Mouse (Mus musculus) large intestine, adult 2 months (tissue): ENCODE results near the gene Rgl1. TPM values are rescaled to one million over a fixed set of nuclear protein-coding genes. Genes with fewer than 3 reads are reported as not detected.
"Not testable (repeated sequence)": the region's sequence is repeated elsewhere in the genome, so short reads cannot be mapped to it uniquely, and the experiment has no call there.

Experiments
- DNase-seq: peaks from one replicate; pipeline ENCODE4 v3.0.0-alpha.2; 2012; ENCODE audit warnings: low read depth, low spot score
- WGBS: fragments of 180-500 bp; shearing (Covaris S2); methylation state at CpG from one replicate; pipeline ENCODE4 v1.1.7; 2018; 5-methylcytosine and 5-hydroxymethylcytosine counted together
- polyA plus RNA-seq: library from polyadenylated mRNA; depleted of rRNA; stranded (reverse); fragments of >200 nt; gene quantifications from 2 replicates; pipeline ENCODE4 v1.2.3, GENCODE M21; 2012

Gene Rgl1
- polyA plus RNA-seq, 1 experiment = 4.2 TPM

DNA sequence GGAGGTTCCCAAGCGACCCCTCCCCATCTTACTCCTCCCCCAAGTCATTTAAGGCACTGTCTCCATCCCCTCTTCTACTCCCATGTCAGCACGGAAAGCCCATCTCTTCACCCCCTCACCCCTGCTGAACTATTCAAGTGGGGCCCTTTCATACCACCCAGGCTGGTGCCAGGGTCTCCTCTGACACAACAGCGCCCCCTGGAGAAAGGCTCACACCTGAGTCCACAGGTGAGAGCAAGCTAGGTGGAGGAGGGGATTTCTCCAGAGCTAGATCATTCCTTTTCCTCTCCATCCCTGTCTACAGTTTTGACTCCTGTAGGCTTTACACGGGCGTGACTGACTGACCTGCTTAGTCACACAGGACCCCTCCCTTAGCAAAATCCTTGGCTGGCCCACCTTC lies 87.7 kb downstream of the Rgl1 start:
- 30% methylated on average over 5 of the region's 5 CpGs for WGBS
- DNase-seq = no peak

DNA sequence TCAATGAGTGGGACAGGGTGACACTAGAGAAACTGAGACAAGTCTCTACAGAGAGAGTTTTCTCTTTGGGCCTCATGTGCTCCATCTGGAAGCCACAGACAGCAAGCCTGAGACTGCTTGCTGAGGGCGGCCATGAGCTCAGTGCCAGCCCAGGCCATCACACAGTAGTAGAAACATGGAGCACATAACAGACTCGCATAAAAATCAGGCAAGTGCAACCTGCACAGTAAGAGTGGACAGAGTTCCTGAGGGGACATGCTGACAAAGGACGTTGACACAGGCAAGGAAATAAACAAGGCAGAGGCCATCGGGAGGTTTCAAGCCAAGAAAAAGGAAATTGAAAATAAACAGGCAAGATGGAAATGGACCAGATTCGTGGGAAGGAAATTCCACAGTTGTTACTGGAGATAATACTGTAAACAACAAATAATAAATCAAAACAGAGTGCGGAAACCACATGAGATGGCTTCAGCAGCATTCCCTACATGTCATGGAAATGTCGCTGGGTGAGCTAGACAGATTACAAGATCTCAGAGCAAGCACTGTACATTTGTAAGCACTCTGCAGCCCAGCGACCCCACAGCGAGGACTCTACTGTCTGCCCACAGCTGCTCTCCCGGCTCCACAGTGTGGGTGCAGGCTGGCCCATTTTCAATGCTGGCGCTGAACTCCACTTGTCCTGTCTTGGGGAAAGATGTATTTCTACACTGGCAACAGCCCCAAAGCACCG lies 88.5 kb downstream of the Rgl1 start:
- no peak for DNase-seq
- WGBS = 61% methylated on average over 12 of the region's 12 CpGs

DNA sequence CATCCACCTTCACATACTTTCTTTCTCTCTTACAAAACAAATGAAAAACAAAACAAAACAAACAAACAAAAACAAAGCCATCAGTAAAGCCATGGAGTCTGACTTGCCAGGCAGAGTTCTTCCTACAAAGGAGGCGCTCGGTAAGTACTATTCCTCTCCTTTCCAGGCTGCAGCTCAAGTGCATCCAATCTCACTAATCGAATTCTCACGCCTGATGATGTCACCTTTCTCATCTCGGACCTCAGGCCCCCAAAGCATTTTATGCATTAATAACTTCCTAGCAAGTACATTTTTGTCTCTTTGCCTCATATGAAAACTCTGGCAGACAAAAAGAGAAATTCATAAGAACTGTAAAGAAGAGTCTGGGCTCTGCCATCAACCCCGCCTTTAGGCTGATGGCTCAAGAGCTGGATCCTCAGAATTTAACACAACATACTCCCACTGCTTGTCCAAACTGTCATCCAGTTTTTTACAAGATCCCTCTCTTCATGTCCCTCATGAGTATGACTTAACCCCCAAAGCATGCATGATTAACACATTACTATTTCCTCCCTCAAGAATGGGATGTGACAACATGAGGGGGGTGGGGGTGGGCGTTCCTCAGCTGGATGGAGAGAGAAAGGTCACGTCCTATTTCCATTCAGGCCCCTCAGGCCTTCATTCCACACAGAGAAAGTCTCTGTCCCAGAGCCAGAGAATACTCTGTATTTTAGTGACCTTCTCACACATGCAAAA lies 96.5 kb downstream of the Rgl1 start:
- WGBS = 55% methylated on average over 8 of the region's 8 CpGs
- no peak for DNase-seq

DNA sequence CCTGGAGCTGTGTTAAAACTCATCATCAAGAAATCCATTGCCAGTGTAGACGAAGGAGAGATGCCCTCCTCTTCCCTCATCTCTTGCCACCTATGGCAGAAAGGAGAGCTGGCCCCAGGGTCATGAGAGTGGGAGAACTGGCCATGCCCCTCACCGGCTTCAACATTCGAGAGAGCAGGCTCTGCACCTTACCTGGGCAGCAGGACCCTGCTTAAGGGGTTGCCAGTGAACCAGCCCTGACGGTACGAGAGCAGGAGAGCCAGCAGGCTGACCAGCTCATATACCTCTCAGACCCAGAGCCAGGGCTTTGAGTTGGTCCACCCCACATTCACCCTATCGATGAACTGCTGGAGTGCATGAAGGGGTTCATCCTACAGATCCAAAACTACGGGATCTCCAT lies 105.7 kb downstream of the Rgl1 start:
- 89% methylated on average over 7 of the region's 7 CpGs for WGBS
- no peak for DNase-seq

DNA sequence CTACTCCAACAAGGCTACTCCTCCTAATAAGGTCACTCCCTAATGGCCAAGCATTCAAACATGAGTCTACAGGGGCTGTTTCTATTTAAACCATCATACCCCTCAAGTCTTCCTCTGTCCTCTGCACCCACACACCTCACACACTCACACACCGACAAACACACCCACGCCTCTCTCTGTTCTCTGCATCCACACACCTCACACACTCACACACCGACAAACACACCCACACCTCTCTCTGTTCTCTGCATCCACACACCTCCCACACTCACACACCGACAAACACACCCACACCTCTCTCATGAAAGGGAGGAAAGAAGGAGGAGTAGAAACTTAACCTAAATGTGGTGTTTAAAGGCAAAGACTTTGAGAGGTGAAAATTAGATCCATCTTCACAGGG lies 106.2 kb downstream of the Rgl1 start:
- WGBS = 82% methylated on average over 4 of the region's 4 CpGs
- DNase-seq = no peak

DNA sequence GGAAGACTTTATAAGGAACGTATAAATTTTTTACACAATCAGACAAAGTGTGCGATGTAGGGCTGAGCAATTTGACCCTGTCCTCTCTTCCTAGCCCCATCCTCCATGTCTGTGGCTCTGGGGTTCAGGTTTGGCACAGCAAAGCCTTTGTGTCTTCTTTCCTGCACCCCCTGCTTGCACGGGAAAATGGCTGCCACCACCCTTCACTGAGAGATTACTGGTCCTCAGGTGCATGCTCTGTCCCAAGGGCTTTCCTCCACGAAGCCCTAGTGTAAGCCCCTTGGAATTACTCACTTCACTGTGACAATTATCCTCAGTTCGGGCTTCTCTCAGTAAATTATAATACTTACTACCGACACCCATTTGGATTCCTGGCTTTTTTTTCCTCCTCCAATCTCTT lies 109.5 kb downstream of the Rgl1 start:
- whole genome bisulfite sequencing = 71% methylated on average over 6 of the region's 6 CpGs
- no peak for DNase-seq

DNA sequence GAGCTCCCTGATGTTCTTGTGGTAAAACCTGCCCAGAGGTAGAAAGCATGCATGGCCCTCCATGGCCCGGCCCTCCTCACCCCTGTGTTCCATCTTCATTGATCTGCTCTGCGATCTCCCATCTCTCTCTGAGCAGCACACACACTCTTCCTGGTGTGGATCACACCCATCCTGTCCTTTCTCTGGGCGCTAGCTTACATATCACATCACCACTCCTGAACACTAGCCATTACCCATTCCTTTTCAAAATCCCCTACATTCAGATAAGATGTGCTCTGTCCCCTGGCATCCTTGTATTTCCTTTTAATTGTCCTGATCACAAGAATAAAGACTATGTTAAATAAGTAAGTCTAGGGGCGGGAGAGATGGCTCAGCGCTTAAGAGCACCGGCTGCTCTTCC lies 111.3 kb downstream of the Rgl1 start:
- DNase-seq = no peak
- WGBS = 93% methylated on average over 6 of the region's 6 CpGs

DNA sequence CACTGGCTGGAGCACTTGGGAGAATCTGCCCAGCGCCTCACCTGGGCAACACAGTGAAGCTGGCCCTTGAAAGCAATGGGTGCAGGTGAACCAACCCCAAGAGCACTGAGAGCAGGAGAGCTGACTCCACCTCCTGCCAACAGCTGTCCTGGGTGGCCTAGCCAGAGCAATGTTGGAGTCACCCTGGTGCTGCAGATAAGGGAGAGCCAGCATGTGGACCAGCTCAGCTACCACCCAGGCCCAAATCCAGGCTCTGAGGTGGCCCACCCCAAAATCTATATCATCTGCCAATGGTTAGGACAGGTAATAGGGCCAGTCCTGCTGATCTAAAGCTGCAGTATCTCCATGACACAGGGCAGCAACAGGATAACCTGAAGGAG lies 114.7 kb downstream of the Rgl1 start:
- DNase-seq = no peak

DNA sequence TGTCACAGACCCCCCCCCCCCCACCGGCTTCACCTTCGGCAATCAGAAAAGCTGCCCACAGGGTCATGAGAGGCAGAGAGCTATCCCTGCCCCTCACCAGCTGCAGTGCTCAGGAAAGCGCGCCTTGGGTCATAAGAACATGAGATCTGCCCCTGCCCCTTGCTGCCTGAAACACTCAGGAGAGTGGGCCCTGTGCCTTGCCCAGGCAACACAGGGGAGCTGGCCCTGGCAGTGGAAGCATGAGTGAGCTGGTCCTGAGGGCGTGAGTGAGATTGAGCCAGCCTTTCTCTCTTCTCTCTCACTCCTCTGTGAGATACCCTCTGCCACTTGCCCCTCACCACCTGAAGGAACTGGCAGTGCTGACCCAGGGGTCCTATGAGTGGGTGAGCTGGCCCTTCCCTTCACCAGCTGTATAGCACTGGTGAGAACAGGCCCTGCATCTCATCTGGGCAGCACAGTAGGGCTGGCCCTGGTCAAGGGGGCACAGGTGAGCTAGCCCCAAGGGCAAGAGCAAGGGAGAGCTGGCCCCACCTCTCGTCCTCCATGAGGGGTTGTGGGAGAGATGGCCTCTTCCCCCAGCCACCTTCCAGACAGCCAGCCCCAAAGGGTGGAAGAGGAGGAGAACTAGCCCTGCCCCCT lies 115.2 kb downstream of the Rgl1 start:
- WGBS = 92% methylated on average over 6 of the region's 6 CpGs
- DNase-seq = no peak

More for the DNA sequence above, 114.7 kb downstream of the Rgl1 start:
- 90% methylated on average over 1 of the region's 1 CpGs for WGBS

DNA sequence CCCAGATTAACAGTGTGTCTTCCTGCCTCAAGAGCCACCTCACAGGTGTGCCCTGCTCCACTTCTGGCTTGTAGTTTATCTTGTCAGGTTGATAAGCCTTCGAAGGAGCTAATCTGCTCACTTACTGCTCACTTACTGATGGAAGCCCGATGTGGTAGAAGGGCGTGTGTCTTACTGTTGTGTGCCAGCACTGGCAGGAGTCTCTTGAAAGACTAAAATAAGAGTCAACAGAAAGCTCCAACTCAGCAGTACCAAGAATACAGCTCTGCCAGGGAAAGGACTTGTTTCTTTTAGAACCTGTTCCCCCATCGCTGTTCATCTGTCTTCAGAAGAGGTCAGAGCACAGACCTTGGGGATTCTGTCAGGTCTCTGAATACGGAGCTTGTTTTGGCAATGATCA lies 118.1 kb downstream of the Rgl1 start:
- DNase-seq = no peak
- WGBS = 76% methylated on average over 5 of the region's 5 CpGs

DNA sequence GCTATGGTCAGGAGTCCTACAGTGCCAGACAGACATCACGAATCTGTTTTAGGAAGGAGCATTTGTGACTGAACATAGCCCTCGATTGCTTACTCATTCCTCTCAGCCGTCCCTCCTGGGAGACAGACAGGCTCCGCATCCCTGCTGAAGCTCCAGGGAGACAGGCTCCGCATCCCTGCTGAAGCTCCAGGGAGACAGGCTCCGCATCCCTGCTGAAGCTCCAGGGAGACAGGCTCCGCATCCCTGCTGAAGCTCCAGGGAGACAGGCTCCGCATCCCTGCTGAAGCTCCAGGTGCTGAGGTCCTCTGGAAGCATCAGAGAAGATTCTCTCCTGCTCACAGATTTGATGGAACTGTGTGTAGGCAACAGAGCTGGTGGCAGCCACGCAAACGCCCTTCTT lies 123.9 kb downstream of the Rgl1 start:
- DNase-seq = not testable (repeated sequence)
- WGBS = 88% methylated on average over 10 of the region's 10 CpGs

DNA sequence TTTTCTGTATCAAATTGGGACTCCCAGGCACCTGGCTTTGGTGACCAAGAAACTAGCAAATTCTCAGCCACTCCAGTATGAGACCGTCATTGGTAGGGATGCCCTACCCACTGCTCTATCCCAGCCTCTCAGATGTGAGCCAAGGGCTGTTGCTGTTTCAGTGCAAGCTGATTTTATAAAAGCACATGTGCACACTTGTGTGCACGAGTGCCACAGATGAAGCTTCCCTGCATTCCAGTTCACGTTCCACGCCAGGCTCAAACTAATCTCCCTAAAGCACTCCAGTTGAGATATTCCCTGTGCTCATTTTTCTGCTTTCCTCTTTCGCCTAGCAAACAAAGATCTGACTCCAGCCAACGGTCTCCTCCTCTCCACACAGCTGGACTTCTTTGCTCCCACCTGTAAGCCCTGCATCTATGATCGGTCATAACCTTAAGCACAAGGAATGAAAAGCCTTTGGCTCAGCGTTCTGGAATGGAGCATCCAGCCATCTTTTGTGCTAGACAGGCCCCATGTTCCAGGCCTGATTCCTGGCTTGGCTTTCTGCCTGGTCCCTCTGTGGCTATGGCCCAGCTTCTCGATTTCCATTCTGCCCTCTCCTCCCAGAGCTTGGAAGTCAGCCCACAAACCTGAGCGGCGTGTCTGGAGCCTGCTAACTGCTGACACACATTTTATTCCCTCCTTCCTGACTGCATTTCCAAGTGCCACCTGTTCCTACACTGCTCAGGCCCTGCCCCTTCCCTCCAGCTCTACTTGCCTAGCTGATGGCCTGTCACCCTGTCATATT lies 125.8 kb downstream of the Rgl1 start:
- 51% methylated on average over 11 of the region's 11 CpGs for WGBS
- DNase-seq = no peak

DNA sequence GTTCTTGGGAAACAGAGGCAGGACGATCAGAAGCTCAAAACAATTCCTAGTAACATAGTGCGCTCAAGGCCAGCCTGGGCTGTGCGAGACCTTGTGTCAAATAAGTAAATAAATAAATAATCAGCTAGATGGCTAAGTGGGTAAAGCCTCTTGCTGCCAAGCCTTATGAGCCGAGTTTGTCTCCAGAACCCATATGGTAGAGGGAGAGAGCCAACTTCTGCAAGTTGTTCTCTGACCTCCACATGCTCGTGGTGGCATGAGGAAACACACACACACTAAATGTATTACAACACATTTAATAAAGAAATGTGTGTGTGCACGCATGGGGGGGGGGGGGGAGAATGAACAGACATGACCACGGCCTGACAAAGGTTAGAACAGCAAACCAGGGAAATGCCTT lies 126.8 kb downstream of the Rgl1 start:
- no peak for DNase-seq
- WGBS = 81% methylated on average over 7 of the region's 7 CpGs

DNA sequence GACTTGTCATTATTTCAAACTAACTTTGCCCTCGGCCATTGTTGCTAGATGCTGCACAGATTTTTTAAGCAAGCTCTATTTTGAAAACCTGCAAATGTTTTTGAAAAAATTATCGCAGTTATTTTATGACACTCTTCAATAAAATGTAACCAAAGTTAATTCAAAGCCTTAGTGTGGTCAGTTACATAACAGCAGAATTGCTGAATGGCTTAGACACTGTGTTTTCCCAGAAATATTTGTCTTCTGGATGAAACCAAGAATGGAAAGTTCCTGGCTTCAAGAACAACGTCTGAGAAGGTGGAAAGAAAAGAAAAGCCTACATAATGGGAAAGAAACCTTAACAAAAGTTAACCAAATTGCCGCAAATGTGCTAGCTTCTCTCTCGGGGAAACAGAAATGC lies 131.5 kb downstream of the Rgl1 start:
- 64% methylated on average over 5 of the region's 5 CpGs for WGBS
- DNase-seq = no peak

DNA sequence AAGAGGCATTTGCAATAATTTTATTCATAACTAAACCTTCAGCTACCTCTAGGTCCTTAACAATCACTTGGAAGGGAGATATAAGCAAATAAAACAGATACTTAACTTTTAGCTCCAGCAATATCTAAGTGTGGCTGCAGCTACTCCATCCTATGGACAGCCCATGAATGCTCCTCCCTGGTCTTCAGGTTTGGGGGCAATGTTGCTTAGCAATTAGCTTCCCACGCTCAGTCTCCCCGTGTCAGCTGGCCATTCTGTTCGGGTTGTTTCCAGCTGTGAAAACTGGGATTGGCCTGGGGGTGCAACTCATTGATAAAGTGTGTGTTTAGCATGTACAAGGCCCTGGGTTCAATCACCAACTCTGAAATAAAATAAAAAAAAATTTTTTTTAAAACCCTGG lies 136.4 kb downstream of the Rgl1 start:
- 75% methylated on average over 3 of the region's 3 CpGs for WGBS
- DNase-seq = no peak

DNA sequence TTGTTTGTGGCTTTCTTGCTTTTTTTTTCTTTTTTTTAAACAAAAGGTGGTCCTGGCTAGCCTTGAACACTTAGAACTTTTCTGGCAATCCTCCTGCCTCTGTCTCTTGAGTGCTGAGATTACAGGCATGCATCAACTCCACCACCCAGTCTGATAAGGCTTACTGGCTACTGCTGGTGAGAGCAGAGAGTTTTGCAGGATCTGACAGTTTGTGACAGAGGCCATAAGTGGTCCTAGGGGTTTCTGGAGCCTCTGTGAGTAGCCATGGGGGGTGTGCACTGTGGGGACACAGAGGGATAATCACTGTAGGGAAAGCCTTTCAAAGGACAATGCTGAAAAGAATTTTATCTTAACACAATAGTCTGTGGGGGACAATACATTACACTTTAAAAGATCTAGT lies 140.5 kb downstream of the Rgl1 start:
- no peak for DNase-seq

DNA sequence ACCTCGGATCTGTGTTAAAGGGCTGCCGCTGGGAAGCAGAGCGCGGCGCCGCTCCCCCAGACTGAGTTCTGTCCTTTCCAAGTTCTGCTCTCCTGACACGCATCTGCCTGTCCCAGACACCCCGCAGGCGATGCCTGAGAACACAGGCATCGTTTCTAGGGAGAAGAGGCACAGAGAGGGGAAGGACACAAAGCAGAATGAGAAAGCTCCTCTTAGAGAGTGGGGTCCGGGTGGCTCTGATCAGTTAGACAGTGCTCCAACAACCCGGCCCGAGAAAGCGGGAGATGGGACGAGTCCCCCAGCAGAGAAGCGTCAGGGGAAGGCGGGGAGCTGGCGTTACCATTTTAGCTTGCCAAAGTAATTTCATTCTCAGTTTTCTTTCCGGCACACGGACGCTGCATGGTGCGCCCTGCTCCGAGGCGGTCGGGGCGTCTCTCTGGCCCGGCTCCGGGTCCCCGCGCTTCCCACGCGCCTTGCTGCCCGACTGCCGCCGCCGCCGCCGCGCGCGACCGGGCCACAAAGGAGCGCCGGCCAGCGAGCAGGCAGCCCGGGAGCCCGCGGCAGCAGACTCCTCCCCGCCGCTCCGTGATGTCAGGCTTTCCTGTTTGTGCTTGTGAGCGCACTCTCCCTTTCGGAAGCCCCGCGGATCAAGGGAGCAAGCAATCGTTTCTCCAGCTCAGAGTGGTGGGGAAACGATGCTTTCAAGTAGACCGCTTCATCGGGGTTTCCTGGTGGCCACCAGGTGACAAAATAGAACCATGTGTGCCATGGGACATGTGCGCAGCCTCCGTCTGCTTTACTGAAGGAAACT lies 141.3 kb downstream of the Rgl1 start:
- DNase-seq = no peak
- whole genome bisulfite sequencing = under 1% methylated on average over 61 of the region's 61 CpGs

DNA sequence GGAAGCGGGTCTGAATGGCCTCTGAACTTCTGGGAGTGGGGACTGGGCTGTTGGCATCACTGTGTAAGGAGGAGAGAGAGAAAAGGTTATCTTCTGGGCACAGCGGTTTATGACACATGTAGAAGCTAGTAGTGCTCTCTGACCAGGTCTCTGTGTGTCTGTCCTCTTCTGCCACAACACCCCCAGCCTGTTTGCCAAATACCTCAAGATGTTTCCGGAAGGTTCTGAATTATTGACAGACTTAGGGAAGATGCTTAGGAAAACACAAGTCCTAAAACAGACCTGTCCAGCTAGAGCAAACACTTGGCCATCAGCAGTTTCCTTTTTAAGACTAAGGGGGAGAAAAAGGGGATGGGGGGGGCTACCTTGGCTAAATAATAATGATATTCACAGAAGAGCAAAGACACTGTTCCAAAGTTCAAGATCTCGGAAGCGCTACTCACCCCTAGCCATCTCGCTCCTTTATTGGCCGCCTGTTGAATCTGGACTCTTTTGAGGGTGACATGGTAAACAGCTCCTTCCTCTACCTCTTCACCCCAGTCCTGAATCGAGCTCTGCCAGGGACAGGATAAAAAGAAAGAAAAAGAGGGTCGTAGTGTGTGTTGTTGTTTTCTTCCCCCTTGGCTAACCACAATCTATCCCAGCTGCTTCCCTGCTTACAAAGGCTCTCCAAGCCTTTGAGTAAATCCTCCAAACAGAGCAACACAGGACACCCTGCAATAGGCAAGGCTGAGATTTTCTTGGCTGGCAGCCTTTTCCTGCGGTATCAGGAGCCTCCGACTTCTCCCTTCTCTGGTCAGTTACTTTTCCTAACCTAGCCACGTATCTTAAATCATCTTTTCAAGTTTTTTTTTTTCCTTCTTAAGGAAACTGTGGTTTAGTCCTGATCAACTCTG lies 142.5 kb downstream of the Rgl1 start:
- WGBS = 37% methylated on average over 12 of the region's 12 CpGs
- no peak for DNase-seq
